Mouse (Mus musculus) thymus, postnatal 36 days (tissue): ENCODE data around the gene Nr0b2.

ENCODE experiments used
- DNase-seq, 2 experiments: peaks; one replicate each; pipeline ENCODE4 v3.0.0; 2022; ENCODE audit warnings: mixed read lengths in 2 of 2

Nr0b2 gene

DNA sequence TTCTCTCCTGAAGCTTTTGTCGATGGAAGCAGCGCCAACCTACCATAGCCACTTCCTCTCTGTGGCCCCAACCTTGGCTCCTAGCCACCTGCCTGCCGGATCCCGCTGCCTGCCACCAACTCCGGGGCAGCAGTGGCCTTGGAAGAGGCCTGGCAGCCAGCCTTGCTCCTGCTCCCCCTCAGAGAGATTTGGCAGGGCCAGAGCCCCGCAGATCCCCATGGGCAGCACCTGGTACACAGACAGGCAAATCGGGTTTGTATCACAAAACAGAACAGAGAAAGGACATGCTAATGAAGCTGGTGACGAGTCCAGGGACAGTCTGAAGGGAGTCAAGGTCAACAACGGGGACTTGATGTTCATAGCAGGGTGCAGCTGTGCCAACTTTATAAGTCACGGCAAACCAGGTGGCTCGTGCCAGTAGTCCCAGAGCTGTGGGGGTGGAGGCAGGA lies 10.0 kb downstream of the Nr0b2 start:
- DNase-seq = no peak

- no peak for DNase-seq
These were observed 14.1 kb downstream of the Nr0b2 start for GRCm38 (mm10) chr4:133567251-133567650.

GRCm38 (mm10) chr4:133569291-133570065 lies 16.3 kb downstream of the Nr0b2 start:
- no peak for DNase-seq

DNA sequence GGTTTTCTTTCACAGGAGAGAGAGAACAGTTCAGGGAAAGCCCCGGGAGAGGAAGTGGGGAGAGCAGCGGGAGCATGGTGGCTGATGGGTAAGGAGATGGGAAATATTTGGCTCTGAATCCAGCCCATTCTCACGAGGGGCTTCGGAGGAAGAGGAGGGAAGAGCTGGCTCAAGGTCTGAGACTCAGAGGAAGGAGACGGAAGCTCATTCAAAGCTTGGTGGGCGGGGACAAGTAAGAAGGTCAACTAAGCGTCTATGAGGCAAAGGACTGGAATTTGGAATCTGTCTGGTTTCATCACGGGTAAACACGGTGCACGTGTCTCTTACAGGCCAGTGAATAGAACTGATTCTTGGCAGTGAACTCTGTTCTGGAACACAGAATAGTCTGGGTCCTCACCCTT lies 16.9 kb downstream of the Nr0b2 start:
- DNase-seq = no peak

GRCm38 (mm10) chr4:133574070-133574842 lies 21.1 kb downstream of the Nr0b2 start, which contains the start of gene Gpatch3:
Gene Gpatch3, plus strand, starts transcription at chr4:133574745.
- DNase-seq = peak; percentile 79 to 82

DNA sequence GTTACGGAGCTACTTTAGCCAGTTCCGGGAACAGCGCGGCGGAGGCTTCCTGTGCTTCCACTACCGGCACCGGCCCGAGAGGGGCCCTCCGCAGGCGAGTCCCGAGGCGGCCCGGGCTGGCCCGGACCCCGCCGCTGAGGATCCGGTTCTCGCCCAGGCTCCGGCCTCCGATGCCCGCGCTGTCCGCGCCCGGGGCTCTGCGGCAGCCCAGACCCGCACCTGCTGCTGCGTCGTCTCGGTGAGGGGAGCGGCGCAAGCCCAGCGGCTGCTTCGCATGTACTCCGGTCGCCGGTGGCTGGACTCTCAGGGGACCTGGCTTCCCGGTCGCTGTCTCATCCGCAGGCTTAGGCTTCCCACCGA lies 21.6 kb downstream of the Nr0b2 start:
- no peak for DNase-seq

DNA sequence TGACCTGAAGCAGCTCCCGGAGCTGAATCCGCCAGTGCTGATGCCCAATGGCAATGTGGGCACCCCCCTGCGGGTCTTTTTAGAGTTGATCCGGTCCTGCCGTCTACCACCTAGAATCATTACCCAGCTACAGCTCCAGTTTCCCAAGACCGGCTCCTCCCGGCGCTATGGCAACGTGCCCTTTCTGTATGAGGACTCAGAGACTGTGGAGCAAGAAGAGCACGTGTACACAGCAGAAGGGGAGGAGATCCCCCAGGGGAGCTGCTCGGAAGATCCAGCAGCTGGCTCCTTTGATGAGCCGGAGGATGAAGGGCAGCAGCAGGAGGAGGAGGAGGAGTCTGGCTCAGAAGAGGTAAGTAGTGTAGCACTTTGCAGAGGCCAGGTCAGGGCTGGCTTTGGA lies 24.8 kb downstream of the Nr0b2 start:
- no peak for DNase-seq

GRCm38 (mm10) chr4:133583690-133584058 lies 30.5 kb downstream of the Nr0b2 start:
- DNase-seq = no peak

DNA sequence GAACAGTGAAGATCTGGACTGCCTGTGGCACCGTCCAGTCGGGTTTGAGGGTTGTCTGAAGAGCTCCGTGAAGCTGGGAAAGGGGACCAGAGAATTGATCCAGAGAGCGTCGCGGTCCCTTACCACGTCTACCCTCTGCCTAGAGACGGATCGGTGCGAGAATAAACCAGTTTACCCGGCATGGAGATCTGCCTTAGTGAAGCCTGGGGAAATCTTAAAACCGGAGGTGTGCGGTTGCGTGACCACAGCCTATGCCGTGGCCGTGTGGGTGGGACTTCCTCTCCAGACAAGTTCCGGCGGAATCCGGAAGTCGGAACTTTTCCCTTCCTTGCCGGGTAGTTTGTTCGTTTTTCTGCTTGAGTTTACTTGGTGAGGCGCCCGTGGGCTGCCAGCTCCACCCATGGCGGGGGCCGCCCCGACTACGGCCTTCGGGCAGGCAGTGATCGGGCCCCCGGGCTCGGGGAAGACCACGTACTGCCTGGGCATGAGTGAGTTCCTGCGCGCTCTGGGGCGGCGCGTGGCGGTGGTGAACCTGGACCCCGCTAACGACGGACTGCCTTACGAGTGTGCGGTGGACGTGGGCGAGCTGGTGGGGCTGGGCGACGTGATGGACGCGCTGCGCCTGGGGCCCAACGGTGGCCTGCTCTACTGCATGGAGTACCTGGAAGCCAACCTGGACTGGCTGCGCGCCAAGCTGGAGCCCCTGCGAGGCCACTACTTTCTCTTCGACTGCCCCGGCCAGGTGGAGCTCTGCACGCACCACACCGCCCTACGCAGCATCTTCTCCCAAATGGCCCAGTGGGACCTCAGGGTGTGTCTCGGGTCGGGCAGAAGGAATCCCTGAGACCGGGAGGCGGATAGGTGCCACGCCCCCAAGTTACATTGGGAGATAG lies 31.1 kb downstream of the Nr0b2 start, which contains the start of gene Gpn2:
Gpn2 (plus strand) TSS at position 304 of the 893 bp plus-strand sequence.
- DNase-seq = peak; percentile 80 to 84

DNA sequence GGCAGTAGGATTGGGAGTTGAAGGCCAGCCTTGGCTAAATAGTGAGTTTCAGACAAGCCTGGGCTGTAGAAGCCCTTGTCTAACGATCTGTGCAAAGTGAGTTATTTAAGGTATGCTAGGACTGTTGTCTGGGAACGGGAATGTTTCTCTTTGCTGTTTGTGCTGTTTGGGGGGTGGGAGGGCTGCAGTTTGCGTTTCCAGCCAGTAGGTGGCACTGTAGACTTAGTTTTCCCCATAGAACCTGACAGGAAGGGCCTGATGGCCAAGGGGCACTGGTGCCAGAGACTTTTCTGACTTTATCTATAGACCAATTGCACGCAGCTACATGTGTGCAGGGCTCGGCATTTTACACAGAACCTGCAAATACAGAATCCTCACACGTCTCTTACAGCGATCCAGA lies 39.4 kb downstream of the Nr0b2 start:
- peak; percentile 54 to 68 for DNase-seq

- DNase-seq = no peak
These were observed 42.4 kb downstream of the Nr0b2 start for GRCm38 (mm10) chr4:133595538-133595937.

DNA sequence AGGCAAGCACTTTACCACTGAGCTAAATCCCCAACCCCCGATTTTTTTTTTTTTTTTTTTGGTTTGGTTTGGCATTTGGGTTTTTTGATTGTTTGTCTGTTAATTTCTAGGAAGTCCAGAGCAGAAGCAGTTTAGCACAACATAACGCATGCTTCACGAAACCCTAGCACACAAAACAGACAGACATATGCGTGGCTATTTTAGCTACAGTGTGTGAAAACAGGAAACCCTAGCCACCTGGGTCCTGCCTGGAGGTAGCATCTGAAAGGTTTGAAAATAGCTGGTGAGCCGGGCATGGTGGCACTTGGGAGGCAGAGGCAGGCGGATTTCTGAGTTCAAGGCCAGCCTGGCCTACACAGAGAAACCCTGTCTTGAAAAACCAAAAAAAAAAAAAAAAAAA lies 42.9 kb downstream of the Nr0b2 start:
- DNase-seq = no peak

GRCm38 (mm10) chr4:133598616-133599015 lies 45.4 kb downstream of the Nr0b2 start:
- no peak for DNase-seq

DNA sequence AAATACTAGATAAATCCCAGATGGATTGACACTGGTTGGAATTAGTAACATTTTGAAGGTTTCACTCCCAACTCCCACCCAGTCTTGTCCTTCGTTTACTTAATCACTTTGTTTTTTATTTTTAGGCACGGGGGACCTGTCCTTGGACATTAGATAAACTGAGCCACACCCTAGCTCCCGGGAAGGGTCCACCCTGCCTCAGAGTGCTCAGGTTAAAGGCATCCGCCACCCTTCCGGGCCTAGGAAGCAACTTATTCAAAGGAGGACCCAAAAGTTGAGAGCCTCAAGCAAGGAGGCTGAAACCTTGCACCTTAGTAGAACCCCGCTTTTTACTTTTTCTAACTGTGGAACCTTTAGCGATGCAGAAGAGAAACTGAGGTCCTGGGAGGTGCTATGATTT lies 45.9 kb downstream of the Nr0b2 start:
- no peak for DNase-seq

- DNase-seq = peak; percentile 58 to 68
These were observed 46.4 kb downstream of the Nr0b2 start for GRCm38 (mm10) chr4:133599571-133600073.

DNA sequence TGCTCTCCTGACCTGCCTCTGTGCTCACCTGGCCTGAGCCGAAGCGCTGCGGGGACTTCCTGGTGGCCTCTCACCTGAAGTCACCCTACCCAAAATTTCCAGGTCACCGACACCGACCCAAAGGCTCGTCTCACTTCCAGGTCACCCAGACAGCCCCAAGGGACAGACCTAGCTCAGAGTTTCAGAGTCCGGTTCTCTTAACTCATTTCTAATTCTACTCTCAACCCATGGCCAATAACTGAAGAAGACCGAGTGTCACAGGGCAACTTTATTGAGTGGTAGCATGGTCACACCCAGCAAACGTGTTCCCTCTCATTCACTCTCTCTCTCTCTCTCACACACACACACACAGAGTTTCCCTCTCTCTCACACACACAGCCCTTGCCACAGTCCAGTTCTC lies 47.1 kb downstream of the Nr0b2 start:
- no peak for DNase-seq

DNA sequence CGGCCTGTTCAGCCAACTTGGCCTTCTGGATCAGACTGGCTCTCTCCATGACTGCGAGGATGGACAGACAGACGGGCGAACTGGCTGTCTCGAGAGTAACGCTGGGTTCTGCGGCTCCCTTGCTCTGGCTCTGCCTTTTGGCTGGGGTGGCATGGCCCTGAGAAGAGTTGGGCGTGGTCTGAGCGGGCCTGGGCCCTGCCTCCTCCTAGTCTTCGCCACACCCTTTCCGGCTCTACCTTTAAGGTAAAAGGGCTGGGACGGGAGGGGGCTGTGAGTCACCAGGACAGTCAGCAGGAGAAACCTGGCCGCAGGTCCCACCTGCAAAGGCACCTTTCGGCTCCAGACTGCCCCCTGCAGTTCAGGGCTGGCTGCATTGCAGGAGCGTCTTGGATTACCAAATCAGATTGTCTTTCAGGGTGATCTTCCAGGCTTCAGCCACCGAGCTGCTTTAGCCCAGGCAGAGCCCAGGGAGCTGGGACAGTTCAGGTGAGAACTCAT lies 48.6 kb downstream of the Nr0b2 start, which contains the start of gene Sfn:
Sfn (minus strand) TSS at position 448 of the 498 bp plus-strand sequence.
- peak; percentile 54 to 62 for DNase-seq

DNA sequence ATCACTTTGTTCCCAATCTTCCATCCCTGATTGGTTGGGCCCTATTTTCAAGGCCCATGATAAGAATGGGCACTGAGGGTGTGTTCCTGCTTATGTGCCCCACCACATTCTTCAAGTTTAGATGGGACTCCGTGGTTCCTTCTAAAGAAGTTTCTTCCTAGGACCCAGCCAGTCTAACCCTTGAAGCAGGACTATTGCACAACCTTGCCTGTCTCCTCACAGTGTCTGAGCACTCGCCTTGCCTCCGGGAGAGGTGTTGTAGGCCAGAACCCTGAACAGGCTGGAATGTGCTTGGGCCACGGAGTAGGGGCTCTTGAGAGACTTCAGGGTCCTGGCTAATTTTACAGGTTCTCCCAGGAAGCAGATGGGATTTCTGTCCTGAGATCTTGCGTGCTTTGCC lies 49.9 kb downstream of the Nr0b2 start:
- DNase-seq = no peak

- DNase-seq = no peak
These were observed 51.0 kb downstream of the Nr0b2 start for GRCm38 (mm10) chr4:133604175-133604574.

DNA sequence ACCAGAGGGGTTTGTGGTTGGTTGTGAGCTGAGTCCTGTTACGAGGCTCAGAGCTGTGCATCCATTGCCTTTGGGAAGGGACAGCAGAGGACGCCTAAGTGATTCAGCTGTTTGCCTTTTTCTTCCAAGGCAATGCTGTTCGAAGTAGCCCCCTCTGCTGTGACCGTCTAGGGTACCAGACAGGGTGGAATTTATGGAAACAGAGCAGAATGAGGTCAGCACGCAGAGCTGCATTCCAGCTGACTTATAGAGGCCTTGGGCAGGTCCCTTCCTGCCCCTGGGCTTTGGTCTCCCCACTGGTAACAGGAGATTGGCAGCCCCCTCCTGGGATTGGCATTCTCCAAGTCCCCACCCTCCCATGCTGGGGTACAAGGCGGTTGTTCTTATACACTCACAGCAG lies 51.7 kb downstream of the Nr0b2 start:
- no peak for DNase-seq

GRCm38 (mm10) chr4:133605330-133605729 lies 52.2 kb downstream of the Nr0b2 start:
- no peak for DNase-seq
